Mouse (Mus musculus): ENCODE data around the gene Clrn2. TPM values are rescaled to one million over a fixed set of nuclear protein-coding genes. Genes with fewer than 3 reads are reported as not detected.

The Clrn2 gene
- not detected in 2 replicates for polyA plus RNA-seq (2012; rRNA removed; ENCODE audit: low replicate concordance)

DNA sequence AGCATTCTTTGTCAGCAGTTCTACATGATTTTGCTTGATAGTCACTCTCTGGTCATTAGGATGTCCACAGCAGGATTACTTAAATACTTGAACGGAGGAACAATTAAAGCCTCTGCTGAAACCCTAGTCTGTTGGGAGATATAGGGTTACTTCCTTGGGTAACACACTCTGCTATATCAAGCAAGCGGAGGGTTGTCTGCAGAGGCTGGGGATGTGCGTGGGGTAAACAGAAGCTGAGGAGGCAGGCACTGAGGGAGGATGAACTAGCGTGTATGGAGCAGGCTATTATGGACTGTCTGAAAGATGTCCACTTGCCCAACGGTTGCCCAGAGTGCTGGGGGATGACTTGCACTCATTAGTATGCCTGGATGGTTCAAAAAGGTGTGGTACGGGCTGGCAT lies at the start of gene Clrn2:
Clrn2 (plus strand) TSS at position 301 of the 400 bp plus-strand sequence.

DNA sequence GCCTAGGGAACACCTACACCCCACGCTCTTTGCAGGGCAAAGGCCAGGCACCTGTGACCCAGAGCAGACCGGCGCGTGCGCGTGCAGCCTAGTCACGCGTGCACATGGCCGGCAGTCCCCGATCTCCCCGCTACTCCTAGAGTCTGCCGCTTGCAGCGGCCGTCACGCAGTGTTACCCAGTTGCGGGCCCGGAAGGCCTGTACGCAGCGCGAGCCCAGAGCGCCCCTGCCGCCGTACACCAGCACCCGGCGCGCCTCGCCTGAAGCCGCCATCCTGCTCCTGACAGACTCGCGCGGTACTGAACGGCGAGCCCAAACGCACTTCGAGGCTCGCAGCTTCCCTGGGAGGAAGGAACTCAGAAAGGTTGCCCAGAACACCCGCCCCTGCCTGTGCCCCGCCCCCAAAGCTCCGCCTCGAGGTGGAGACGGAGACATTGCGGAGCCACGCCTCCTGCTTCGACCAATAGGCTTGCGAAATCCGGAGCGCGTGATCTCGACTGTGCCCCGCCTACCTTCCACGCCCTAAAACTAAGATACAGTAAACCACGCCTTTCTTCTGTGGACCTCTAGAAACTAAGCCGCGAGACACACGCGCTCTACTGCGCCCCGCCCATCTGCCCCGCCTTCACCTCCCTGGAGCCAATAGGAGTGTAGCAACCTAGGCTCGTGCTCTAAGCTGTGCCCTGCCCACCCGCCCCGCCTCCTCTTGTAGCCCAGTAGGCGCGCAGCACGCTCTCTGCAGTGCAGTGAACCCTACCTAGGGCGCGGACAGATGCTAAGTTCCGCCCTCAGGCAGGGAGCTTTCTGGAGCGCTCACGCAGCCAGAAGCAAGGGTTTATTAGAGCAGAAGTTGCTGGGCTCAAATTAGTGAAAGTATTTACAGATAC lies 3.5 kb upstream of the Clrn2 start, which contains the start of gene Qdpr:
Qdpr (minus strand) TSS at position 406 of the 886 bp plus-strand sequence.

DNA sequence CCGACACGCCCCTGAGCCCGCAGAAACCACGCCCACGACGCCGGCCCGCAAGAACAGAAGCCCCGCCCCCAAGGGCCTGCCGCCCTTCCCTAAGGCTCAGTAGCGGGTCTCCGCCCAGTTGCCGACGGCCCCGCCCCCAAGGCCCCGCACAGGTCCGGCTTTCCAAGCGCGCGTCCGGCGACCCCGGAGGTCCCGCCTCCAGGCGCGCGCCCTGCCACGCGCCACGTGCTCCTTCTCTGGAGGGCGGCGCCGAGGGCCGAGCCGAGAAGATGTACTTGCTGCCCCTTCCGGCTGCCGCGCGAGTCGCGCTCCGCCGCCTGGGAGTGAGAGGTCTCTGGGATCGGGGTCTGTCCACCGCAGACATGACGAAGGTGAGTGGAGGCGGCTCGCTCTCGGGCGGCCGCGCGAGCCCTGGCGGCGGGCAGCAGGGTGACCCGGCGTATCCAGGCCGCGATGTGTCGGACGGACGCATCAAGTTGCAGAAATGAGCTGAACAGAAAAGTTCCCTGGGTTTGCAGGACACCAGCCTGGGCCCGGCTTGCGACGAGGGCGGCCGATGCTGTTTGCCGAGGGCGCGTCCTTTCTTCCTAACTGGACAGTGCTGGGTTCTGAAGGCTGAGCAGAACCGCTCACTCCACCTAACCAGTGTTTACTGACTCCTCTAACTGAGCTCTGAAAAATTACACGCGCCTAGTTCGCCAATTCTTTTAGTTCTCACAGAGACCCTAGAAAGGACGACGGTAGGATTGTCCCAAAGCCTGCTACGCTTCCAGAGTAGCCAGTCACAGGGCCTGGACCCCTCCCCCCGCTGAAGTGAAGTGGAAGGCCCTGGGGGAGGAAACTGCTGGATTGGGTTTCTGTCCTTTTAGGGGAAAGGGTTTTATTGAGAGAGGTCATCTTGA lies 39.9 kb downstream of the Clrn2 start, which contains the start of gene Lap3:
Lap3 (plus strand) TSS at position 184 of the 902 bp plus-strand sequence.

Other genes starting within 250 kb of the Clrn2 start
- 55.4 and 113 TPM in 2 replicates for gene Qdpr, start 3.5 kb upstream of the Clrn2 start, polyA plus RNA-seq (2012; rRNA removed; ENCODE audit: low replicate concordance)
- gene Lap3, start 39.6 kb downstream of the Clrn2 start, polyA plus RNA-seq (2012; rRNA removed; ENCODE audit: low replicate concordance), result 9.3 and 81.8 TPM in 2 replicates
- 79.7 and 83.8 TPM in 2 replicates for gene Med28, start 66.5 kb downstream of the Clrn2 start, polyA plus RNA-seq (2012; rRNA removed; ENCODE audit: low replicate concordance)
- 0.04 TPM in 1 of 2 replicates, not detected in the other for gene Fam184b, start 185.9 kb downstream of the Clrn2 start, polyA plus RNA-seq (2012; rRNA removed; ENCODE audit: low replicate concordance)
- 0.15 and 0.36 TPM in 2 replicates for gene Ncapg, start 216.2 kb downstream of the Clrn2 start, polyA plus RNA-seq (2012; rRNA removed; ENCODE audit: low replicate concordance)

All from duodenum, adult 2 months (tissue).